Mouse (Mus musculus) kidney, adult 2 months (tissue): ENCODE results near the gene Kidins220.

ENCODE experiments used
- CTCF ChIP-seq: fragments of 200-500 bp; conservative IDR thresholded peaks from 2 replicates; pipeline ENCODE4 v1.5.1; 2011; ENCODE audit warnings: low read depth, mild to moderate bottlenecking, control low read depth, low read length, moderate library complexity, mixed read lengths; ENCODE audit not compliant: insufficient read depth, insufficient read length
- POLR2A ChIP-seq: fragments of 200-500 bp; IDR thresholded peaks from one replicate; pipeline ENCODE4 v1.6.1; 2011; ENCODE audit warnings: low read depth, low read length, control low read depth

DNA sequence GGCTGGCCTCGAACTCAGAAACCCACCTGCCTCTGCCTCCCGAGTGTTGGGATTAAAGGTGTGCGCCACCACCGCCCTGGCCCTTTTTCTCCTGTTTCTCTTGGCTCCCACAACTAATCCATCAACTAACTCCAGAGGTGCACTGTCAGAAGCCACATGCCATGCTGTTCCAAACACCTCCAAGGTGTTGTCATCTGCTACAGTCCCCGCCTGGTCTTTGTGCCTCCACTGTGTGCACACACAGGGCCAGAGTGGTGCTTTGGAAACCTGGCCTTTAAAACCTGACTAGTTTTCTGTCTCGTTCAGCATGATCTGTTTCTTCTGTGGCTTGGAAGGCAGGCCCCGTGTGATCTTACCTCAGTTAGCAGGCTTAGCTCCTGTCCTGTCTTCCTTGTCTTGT is 30.1 kb upstream of the Kidins220 start:
- TF ChIP-seq CTCF: no peak
- TF ChIP-seq POLR2A: no peak
